Mouse (Mus musculus): Measurements from ENCODE around the gene Cyp1a2. TPM values are rescaled to one million over a fixed set of nuclear protein-coding genes. Genes with fewer than 3 reads are reported as not detected.

Gene Cyp1a2
- total and polyA plus RNA-seq, 3 experiments = not detected

- Histone ChIP-seq H3K4me1 (ENCODE audit: control insufficient read depth in 1 of 2, insufficient read depth in 2 of 2) (peaks cover 33 to 74% of the 10 kb centered on the region in 2 experiments), H3K27ac (ENCODE audit: insufficient read depth, low read depth) (peak overlapping the region; percentile 96)
Observed at GRCm38 (mm10) chr9:57640384-57640783, 43.1 kb downstream of the Cyp1a2 start.

GRCm38 (mm10) chr9:57639661-57640328, 43.7 kb downstream of the Cyp1a2 start:
- DNase-seq (ENCODE audit: extremely low read depth) = peak; percentile 68
- Histone ChIP-seq H3K27me3 (replicated peaks) (no peaks in the 10 kb centered on the region), H3K4me1 (ENCODE audit: control insufficient read depth in 1 of 2, insufficient read depth in 2 of 2) (peaks cover 37 to 80% of the 10 kb centered on the region in 2 experiments), H3K4me2 (ENCODE audit: insufficient read depth, low read depth, poor library complexity, severe bottlenecking) (peak overlapping the region; percentile 94), H3K9ac (ENCODE audit: insufficient read depth, low read depth) (peak overlapping the region; percentile 39; the same call in 1 of the 2 replicates), H3K4me3 (replicated peaks in 1 of 3; ENCODE audit: low read depth in 2 of 3, low read length in 2 of 3, poor library complexity in 1 of 3) (peak overlapping the region; percentile 10 to 34 (median 16)), H3K36me3 (replicated peaks in 1 of 2; ENCODE audit: control insufficient read depth in 1 of 2, insufficient read depth in 1 of 2, low read length in 1 of 2) (peaks cover 3 to 31% of the 10 kb centered on the region in 2 experiments), H3K79me2 (replicated peaks; ENCODE audit: control insufficient read depth, extremely low read depth, insufficient read depth, poor library complexity, severe bottlenecking) (peaks cover 92% of the 10 kb centered on the region), H3K9me3 (replicated peaks; ENCODE audit: low read length) (no peaks in the 10 kb centered on the region), H3K27ac (ENCODE audit: insufficient read depth, low read depth) (peak overlapping the region; percentile 96)
- TF ChIP-seq ZMIZ1 (IDR thresholded peaks at IDR 0.05; ENCODE audit: low read depth, low read length) (no peak), PAX5 (IDR thresholded peaks at IDR 0.05; ENCODE audit: low read length) (no peak), HCFC1 (IDR thresholded peaks at IDR 0.05; ENCODE audit: low read depth, low read length) (no peak), UBTF (IDR thresholded peaks at IDR 0.05; ENCODE audit: low read depth, low read length) (no peak), MXI1 (IDR thresholded peaks at IDR 0.05; ENCODE audit: low read depth, low read length) (no peak), BHLHE40 (IDR thresholded peaks at IDR 0.05; ENCODE audit: low read depth, low read length) (peak; percentile 69)
- dilution Hi-C loops (cut with MboI; ENCODE audit: extremely low pct_ligation_motif_present, extremely low pct_unique_long_range_greater_than_20kb, low sequenced_read_pairs) = no loop called here
- in situ Hi-C loops (cut with MboI; ENCODE audit: low pct_ligation_motif_present, low pct_unique_long_range_greater_than_20kb, low sequenced_read_pairs) = no loop called here

More at GRCm38 (mm10) chr9:57640384-57640783, 43.1 kb downstream of the Cyp1a2 start:
- peaks cover 87% of the 10 kb centered on the region for H3K79me2 ChIP-seq (replicated peaks; ENCODE audit: control insufficient read depth, extremely low read depth, insufficient read depth, poor library complexity, severe bottlenecking)
- H3K4me3 ChIP-seq (replicated peaks in 1 of 3; ENCODE audit: low read depth in 2 of 3, low read length in 2 of 3, poor library complexity in 1 of 3) = peak overlapping the region in 2 of 3 experiments; percentile 16 to 31
- TF ChIP-seq SIN3A (IDR thresholded peaks at IDR 0.05; ENCODE audit: low read length) (peak; percentile 93), MEF2A (IDR thresholded peaks at IDR 0.05; ENCODE audit: borderline replicate concordance, low read depth, low read length) (peak; percentile 77), POLR2AphosphoS2 (IDR thresholded peaks at IDR 0.05; ENCODE audit: low read depth, low read length) (no peak), EP300 (IDR thresholded peaks at IDR 0.05; ENCODE audit: low read length) (peak; percentile 73), JUN (IDR thresholded peaks at IDR 0.05; ENCODE audit: insufficient read depth, low read depth, low read length) (no peak), KAT2A (IDR thresholded peaks at IDR 0.05; ENCODE audit: insufficient replicate concordance, low read length) (no peak), TCF12 (IDR thresholded peaks at IDR 0.05; ENCODE audit: low read depth, low read length) (peak; percentile 88), ZMIZ1 (IDR thresholded peaks at IDR 0.05; ENCODE audit: low read depth, low read length) (peak; percentile 42; the same call in 1 of the 2 replicates), JUND (conservative IDR thresholded peaks at IDR 0.05; ENCODE audit: low read depth, low read length) (no peak), BHLHE40 (IDR thresholded peaks at IDR 0.05; ENCODE audit: low read depth, low read length) (peak; percentile 98), GABPA (IDR thresholded peaks at IDR 0.05; ENCODE audit: insufficient replicate concordance, low read depth, low read length) (no peak), MAX (IDR thresholded peaks at IDR 0.05; ENCODE audit: low read length) (peak; percentile 73; the same call in 1 of the 2 replicates), NELFE (IDR thresholded peaks at IDR 0.05; ENCODE audit: low read depth, low read length) (no peak), ZNF384 (IDR thresholded peaks at IDR 0.05; ENCODE audit: low read depth, low read length) (no peak), NRF1 (IDR thresholded peaks at IDR 0.05; ENCODE audit: low read depth, low read length) (0 out of 2 replicates have a peak, but pooled peaks have one; percentile 42), PAX5 (IDR thresholded peaks at IDR 0.05; ENCODE audit: low read length) (no peak), CHD2 (IDR thresholded peaks at IDR 0.05; ENCODE audit: low read length) (no peak), MXI1 (IDR thresholded peaks at IDR 0.05; ENCODE audit: low read depth, low read length) (peak; percentile 87), HCFC1 (IDR thresholded peaks at IDR 0.05; ENCODE audit: low read depth, low read length) (peak; percentile 49; the same call in 1 of the 2 replicates), CHD1 (IDR thresholded peaks at IDR 0.05; ENCODE audit: low read depth, low read length) (no peak), UBTF (IDR thresholded peaks at IDR 0.05; ENCODE audit: low read depth, low read length) (peak; percentile 73; the same call in 1 of the 2 replicates), POLR2A (IDR thresholded peaks at IDR 0.05; ENCODE audit: low read depth, low read length) (peak; percentile 58; the same call in 1 of the 2 replicates), SMC3 (IDR thresholded peaks at IDR 0.05; ENCODE audit: low read depth, low read length) (no peak; the same call in 1 of the 2 replicates), ZC3H11A (IDR thresholded peaks at IDR 0.05; ENCODE audit: low read depth, low read length) (no peak), MYC (IDR thresholded peaks at IDR 0.05; ENCODE audit: low read depth, low read length) (0 out of 2 replicates have a peak, but pooled peaks have one; percentile 49), ETS1 (conservative IDR thresholded peaks at IDR 0.05; ENCODE audit: low read depth, low read length) (peak; percentile 96), CTCF (conservative IDR thresholded peaks at IDR 0.05 in 1 of 2, IDR thresholded peaks at IDR 0.05 in 1 of 2; ENCODE audit: low read depth in 2 of 2, low read length in 2 of 2) (no peak), MAZ (IDR thresholded peaks at IDR 0.05; ENCODE audit: low read depth, low read length) (peak; percentile 82; the same call in 1 of the 2 replicates), TBP (conservative IDR thresholded peaks at IDR 0.05; ENCODE audit: low read depth, low read length) (peak; percentile 75; the same call in 1 of the 2 replicates), USF2 (conservative IDR thresholded peaks at IDR 0.05; ENCODE audit: low read depth, low read length) (no peak), ZKSCAN1 (IDR thresholded peaks at IDR 0.05; ENCODE audit: borderline replicate concordance, low read depth, low read length) (no peak), MAFK (IDR thresholded peaks at IDR 0.05; ENCODE audit: insufficient replicate concordance, low read length) (0 out of 2 replicates have a peak, but pooled peaks have one; percentile 43), ELF1 (IDR thresholded peaks at IDR 0.05; ENCODE audit: low read depth, low read length) (peak; percentile 96), RCOR1 (conservative IDR thresholded peaks at IDR 0.05; ENCODE audit: low read depth, low read length) (no peak; the same call in 1 of the 2 replicates), IRF4 (IDR thresholded peaks at IDR 0.05; ENCODE audit: low read depth, low read length) (peak; percentile 71)
- peak overlapping the region; percentile 39; the same call in 1 of the 2 replicates for H3K9ac ChIP-seq (ENCODE audit: insufficient read depth, low read depth)
- dilution Hi-C loops (cut with MboI; ENCODE audit: extremely low pct_ligation_motif_present, extremely low pct_unique_long_range_greater_than_20kb, low sequenced_read_pairs) = no loop called here
- in situ Hi-C loops (cut with MboI; ENCODE audit: low pct_ligation_motif_present, low pct_unique_long_range_greater_than_20kb, low sequenced_read_pairs) = no loop called here
- peak; percentile 97 for DNase-seq (ENCODE audit: extremely low read depth)
- H3K27me3 ChIP-seq (replicated peaks) = no peaks in the 10 kb centered on the region
- peaks cover 3 to 26% of the 10 kb centered on the region in 2 experiments for H3K36me3 ChIP-seq (replicated peaks in 1 of 2; ENCODE audit: control insufficient read depth in 1 of 2, insufficient read depth in 1 of 2, low read length in 1 of 2)
- no peaks in the 10 kb centered on the region for H3K9me3 ChIP-seq (replicated peaks; ENCODE audit: low read length)
- H3K4me2 ChIP-seq (ENCODE audit: insufficient read depth, low read depth, poor library complexity, severe bottlenecking) = peak overlapping the region; percentile 94

Data from CH12.LX (cell line).